Mouse (Mus musculus): ENCODE measurements around the gene Tas1r3.
A peak's percentile ranks its signal among the peaks of the same experiment; 100 is the strongest.

Gene Tas1r3

DNA sequence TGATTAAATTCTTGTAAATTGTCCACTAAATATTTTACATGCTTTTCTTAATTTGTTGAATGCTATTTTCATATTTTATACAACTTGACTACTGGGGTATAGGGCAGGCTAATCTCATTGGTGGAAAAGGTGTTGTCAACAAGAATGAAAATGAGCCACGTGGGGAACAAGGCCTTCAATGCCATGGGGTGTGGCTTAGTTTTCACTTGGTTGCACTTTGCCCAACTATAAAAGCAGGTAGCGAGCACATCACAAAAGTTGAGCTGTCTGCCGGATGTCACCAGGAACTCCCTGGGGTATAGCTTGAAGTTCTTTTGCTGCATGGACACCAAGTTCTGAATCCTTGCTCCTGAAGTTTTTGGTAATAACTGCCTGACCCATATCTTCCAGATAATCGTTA, 45.6 kb downstream of the Tas1r3 start:
- H3K27me3 ChIP-seq (ENCODE audit: control insufficient read depth, insufficient read depth, low read length, poor library complexity, severe bottlenecking), result no peaks in the 10 kb centered on the region
- DNase-seq (ENCODE audit: low read depth, low spot score), result no peak

DNA sequence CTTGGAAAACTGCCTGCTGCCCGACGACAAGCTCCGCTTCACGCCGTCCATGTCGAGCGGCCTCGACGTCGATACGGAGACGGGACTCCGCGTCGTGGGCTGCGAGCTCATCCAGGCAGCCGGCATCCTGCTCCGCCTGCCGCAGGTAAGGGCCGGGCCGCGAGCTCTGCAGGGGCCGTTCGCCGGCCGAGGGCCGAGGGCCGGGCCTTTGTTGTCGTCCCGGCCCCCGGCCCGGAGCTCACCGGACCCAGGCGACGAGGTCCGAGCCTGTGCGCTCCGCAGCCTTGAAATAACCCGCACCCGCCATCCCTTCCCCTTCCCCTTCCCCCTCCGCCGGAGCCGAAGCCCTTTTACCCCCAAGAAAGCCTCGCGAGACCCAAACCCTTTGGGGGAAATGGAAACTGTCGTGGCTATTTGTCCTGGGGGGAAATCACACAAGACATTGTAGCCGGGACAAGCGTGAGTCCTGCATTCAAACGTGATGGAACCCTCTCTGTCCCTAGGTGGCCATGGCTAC, 50.4 kb downstream of the Tas1r3 start:
- peaks cover 14% of the 10 kb centered on the region for H3K36me3 ChIP-seq (ENCODE audit: control insufficient read depth, insufficient read depth, low read length, poor library complexity, severe bottlenecking)
- peak; percentile 45 for DNase-seq (ENCODE audit: low read depth, low spot score)
- H3K27me3 ChIP-seq (ENCODE audit: control insufficient read depth, insufficient read depth, low read length, poor library complexity, severe bottlenecking), result no peaks in the 10 kb centered on the region

More for the DNA sequence above, 45.6 kb downstream of the Tas1r3 start:
- peaks cover 28% of the 10 kb centered on the region for H3K36me3 ChIP-seq (ENCODE audit: control insufficient read depth, insufficient read depth, low read length, poor library complexity, severe bottlenecking)

DNA sequence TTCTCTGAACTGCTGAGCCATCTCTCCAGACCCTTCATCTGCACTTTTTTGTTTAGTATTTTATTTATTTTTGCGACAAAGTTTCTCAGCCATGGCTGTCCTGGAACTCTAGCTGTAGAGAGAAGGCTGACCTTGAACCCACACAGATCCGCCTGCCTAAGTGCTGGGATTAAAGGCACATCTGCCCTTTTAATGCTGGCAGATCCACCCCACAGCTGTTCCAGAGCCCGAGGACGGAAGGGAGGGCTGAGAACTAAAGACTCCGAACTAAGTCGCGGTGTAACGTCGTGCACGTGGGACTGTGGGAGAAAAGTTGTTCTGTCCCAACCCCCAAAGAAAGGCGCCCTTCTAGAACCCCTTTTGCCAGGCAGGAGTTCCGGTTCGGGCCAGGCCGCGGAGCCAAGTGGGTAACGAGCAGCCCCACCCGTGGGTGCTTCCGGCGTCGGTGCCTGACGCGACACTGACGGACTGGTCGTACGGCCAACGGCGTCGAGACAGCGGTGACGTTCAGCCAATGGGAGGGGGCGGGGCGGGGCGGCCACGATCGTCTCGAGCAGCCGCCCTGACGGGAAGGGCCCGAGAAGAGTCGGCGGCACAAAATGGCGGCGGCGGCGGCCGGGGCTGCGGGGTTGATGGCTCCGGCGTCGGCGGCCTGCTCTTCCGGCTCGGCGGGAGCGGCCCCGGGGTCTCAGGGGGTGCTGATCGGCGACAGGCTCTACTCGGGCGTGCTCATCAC, 51.1 kb downstream of the Tas1r3 start, which contains the start of gene Ccnl2:
Gene Ccnl2, plus strand, starts transcription at position 561 of the 736 bp plus-strand sequence.
- DNase-seq (ENCODE audit: low read depth, low spot score), result peak; percentile 98
- H3K36me3 ChIP-seq (ENCODE audit: control insufficient read depth, insufficient read depth, low read length, poor library complexity, severe bottlenecking), result peaks cover 13% of the 10 kb centered on the region
- H3K27me3 ChIP-seq (ENCODE audit: control insufficient read depth, insufficient read depth, low read length, poor library complexity, severe bottlenecking), result no peaks in the 10 kb centered on the region

Measured in splenic B cell, adult 2 months (primary cell).